Mouse (Mus musculus): ENCODE measurements around the gene Adgrf4.

DNA sequence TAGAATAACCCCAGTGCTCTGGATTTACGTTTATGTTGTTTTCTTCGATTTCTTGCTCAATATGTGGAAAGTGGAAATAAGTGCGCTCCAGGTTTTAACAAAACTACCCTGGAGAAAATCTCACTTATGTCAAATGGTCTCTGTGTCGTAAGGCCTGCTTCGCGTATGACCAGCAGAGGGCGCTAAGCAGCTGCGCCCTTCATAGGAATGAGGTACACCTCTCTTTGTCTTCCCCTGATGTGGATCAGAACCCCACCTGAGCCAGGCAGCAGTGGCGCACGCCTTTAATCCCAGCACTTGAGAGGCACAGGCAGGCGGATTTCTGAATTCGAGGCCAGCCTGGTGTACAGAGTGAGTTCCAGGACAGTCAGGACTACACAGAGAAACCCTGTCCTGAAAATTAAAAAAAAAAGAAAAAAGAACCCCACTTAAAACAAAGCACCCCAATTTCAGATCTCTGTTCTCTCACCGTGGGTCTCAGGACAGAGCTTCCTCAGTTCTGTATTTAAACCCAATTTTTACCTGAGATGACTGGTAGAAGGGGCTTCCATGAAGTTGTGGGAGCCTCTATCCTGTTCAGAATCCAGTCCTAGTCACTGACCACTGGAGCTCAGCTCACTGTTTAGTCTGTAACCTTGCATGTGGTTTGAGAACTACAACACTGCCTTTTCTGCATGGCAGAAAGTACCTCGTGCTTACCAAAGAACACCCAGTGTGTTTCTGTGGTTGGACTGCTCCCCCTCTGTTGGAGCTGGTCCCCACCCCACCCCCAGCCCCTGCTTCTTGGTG is 33.3 kb downstream of the Adgrf4 start:
- TF ChIP-seq CTCF (IDR thresholded peaks at IDR 0.05; ENCODE audit: control insufficient read depth, insufficient read depth, low read length) (peak; percentile 79), POLR2A (IDR thresholded peaks at IDR 0.05; ENCODE audit: borderline replicate concordance, control insufficient read depth, low read depth, low read length) (no peak)
